Mouse (Mus musculus) adrenal gland, postnatal 25 days (tissue): ENCODE measurements around the gene Ube2q1. TPM values are rescaled to one million over a fixed set of nuclear protein-coding genes. Genes with fewer than 3 reads are reported as not detected.

Experiments used
- DNase-seq: peaks from one replicate; pipeline ENCODE4 v3.0.0; 2021; ENCODE audit warnings: mixed read lengths
- long read RNA-seq: library from polyadenylated mRNA; stranded (forward); transcript quantifications from one replicate; pipeline ENCODE4 v2.0.0, GENCODE M21; 2021
- total RNA-seq: library from RNA; stranded (reverse); gene quantifications from 2 replicates; pipeline ENCODE4 v1.2.3, GENCODE M21; 2021

Gene Ube2q1
- 60.7 and 76.1 TPM in 2 replicates for total RNA-seq
- long read RNA-seq, transcript Ube2q1-201 (13 exons, 3,077 nt): major isoform, 102 of 127 reads
- long read RNA-seq, partial matches to known transcripts: 5 of 127 reads
- long read RNA-seq, other reads (novel, unspliced or antisense): 20 of 127 reads

DNA sequence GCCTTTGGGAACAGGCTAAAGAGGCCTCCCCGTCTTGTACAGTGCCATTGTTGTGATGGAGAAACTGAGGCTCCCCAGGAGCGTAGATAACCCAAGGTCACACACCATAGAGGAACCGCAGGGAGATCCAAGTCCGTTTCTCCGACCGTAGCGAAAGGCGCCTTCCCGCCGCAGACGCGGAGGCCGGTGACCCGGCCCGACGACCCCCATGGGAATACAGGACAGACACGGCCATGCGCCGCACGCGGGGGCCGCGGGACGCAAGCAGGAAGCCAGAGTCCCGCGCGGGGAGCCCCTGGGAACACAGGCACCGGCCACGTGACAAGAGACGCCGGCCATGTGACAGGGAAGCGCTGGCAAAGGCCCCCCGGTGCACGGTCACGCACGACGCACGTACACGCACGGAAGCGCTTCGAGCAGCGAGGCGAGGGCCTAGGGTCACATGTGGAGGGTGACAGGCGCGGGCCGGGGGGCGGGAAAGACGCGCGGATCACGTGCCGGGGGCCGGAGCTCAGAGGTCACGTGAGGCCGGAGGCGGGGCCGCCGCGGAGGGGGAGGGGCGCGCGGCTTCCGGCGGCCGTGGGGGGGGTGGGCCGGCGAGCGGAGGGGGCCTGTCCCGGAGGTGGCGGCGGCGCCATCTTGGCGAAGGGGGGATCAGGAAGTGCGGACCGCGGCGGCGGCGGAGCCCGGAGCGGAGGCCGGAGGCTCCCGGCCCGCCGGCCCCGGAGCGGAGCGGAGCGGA lies at the start of gene Ube2q1:
Gene Ube2q1, plus strand, starts transcription at position 649 of the 742 bp plus-strand sequence.
- peak; percentile 97 for DNase-seq

DNA sequence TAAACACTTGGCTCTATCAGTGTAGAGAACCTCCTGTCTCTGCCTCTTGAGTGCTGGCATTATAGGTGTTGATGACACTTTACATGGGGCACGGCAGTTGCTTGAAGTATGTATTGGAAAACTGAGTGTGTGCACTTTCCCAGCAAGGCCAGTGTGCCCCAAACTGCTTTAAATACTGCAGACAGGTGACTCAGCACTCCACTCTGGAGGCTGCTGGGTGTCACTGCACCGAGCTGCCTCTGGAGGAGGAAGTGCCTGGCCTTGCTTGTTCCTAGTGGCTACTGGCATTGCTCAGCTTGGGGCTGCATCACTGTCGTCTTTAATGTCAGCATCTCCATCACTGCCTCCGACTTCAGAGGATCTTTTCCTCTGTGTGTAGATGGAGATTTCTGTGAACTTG lies 46.4 kb upstream of the Ube2q1 start:
- DNase-seq: peak; percentile 56

DNA sequence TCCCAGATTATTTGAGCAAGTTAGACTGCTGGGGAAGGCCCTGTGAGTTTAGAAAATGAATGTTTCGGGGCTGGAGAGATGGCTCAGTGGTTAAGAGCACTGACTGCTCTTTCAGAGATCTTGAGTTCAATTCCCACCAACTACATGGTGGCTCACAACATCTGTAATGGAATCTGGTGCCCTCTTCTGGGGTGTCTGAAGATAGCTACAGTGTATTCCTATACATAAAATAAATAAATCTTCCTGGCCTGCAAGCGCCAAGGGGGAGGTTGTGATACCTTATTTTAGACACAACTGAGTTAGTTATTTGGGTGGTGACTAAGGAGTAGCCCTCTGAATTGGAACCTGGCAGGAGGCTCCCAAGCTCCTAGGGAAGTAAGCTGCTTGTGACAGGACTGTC lies 44.6 kb upstream of the Ube2q1 start:
- DNase-seq: no peak

DNA sequence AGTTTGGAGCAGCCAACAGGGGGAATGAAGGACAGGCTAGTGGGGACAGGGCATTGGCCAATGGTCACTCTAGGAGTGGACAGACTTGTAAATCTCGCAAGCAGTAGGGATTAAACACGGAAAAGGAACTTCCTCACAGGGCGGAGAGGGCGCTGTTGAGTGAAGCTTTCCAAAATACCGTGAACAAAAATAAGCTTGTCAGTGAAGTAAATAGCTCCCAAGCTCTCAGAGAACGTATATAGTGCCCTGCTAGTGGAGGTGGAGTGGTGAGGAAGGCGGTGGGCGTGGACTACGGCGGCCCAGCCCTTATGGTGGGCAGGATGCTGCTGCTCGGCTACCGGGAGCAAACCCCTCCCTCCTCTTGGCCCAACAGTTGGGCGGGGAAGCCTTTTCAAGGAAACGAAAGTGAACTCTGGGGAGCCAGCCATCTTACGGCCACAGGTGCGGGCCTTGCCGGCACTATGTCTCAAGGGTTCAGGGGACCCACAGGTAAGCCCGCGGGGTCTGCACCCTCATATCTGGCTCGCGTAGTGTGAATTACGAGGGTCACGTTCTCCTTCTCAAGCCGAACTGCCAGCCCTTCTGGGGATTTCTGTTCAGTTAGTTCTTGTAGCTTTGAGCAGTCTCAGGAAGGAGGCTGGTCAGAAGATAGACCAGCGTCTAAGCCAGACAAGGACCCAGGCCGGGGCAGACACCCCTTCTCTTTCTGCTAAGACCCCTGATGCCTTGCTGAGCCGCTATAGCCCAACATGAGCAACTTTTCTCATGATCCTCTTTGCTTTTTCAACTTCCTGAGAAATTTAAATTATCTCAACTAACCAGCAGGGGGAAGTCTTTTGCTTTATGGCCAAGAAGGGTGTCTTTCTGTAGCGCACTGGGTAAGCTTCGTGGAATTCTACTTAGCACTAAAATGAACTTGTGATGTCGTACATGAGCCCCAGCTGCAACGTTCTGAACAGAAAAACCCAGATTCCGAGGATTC lies 42.8 kb upstream of the Ube2q1 start:
- DNase-seq: peak; percentile 85

DNA sequence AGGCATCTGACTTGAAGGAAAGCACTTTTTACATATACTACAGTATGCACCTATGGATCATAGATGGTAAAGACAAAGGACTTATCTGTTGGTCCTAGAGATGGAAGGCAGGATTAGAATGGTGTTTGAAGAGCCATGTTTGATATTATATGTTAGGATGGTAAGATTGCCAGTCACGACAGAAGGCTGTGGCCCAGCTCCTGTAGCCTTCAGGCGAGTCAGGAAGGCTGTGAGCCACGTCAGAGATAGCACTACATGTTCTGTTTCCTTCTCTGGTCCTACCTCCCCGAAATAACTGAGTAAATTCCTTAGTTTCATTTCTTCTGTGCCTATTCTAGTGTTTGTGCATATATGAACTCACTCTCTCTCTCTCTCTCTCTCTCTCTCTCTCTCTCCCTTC lies 41.3 kb upstream of the Ube2q1 start:
- no peak for DNase-seq

DNA sequence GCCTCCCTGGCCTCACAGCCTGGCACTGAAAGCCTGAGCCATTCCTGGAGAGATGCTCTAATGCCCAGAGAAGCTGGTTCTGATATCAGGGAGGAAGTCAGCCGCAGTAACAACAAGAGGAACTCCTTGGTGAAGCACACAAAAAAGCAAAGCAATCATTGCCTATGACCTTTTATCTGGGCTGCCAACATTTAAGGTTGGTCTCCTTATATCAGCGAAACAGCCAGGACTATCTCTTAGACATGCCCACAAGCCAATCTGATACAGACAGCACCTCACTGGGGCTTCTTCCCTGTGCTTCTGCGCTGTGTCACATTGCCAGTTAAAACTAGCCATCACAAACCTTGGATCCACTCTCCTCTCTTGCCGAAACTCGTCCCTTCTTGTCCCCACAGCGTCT lies 34.9 kb upstream of the Ube2q1 start:
- no peak for DNase-seq

DNA sequence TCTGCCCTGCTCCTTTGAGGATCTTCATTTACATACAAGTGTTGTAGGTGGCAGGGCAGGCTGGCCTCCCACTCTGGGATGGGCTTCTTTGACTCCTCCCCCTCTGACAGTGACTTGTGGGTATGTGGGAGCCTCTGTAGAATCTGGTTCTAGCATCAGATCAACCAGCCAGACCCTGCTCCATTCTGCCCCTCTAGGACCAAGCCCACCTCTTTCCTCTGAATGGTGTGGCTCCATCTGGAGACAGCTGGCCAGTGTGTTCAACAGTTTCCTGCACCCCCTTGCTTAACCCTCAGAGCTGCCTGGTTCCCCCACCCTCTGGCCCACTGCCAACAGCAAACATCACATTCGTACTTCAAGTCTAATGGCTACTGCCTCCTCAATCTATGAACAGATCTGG lies 21.1 kb upstream of the Ube2q1 start:
- no peak for DNase-seq

DNA sequence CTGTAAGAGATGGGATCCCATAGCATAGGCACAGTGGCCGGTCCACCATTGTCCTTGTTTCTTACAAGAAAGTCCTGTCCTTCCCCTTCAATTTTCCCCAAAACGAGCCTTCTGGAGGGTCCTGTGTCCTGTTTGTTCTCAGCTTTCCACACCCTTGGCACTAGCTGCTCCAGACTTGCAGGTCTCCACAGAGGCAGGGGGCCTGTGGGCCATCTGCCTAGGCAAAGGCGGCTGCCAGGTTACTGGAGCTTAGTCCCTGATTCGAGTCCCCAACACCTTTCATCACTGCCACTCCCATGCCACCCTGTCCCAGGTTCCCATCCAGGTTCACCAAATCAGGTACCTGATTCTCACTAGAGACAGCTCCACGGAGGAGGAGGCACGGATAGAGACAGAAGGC lies 18.1 kb upstream of the Ube2q1 start:
- DNase-seq: no peak

DNA sequence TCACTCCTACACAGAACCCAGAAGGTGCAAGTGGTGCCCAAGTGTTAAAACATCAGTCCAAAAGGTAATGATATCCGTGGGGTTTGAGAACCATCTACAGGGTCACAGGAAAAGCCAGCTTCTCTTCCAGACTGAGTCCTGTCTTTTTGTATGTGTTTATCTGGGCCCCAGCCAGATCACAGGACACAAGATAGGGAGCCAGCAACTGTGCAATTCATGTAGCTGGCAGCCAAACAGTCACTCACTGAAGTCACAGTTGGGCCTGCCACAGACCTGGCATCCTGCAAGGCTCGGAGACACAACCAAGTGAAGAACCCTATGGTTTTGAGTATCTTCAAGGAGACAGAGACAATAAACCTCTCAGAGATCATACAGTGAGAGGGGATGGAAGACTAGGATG lies 15.6 kb upstream of the Ube2q1 start:
- DNase-seq: no peak

DNA sequence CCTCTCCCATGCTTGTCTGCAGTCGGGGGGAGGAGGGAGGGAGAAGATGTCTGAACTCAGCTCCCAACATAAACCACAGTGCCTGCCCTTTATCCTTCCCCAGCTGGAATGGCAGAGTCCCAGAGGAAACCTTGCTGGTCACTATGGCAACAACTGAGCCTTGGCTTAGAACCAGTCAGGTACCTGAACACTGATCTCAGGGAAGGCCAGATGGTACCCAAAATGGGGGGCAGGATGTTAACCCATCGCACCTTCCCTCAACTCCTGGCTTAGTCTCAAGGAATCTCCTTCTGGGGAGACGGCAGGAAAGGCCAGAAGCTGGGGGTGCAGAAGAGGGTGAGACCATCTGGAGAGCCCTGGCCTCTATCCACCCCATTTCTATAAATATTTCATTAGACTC lies 13.6 kb upstream of the Ube2q1 start:
- DNase-seq: no peak

DNA sequence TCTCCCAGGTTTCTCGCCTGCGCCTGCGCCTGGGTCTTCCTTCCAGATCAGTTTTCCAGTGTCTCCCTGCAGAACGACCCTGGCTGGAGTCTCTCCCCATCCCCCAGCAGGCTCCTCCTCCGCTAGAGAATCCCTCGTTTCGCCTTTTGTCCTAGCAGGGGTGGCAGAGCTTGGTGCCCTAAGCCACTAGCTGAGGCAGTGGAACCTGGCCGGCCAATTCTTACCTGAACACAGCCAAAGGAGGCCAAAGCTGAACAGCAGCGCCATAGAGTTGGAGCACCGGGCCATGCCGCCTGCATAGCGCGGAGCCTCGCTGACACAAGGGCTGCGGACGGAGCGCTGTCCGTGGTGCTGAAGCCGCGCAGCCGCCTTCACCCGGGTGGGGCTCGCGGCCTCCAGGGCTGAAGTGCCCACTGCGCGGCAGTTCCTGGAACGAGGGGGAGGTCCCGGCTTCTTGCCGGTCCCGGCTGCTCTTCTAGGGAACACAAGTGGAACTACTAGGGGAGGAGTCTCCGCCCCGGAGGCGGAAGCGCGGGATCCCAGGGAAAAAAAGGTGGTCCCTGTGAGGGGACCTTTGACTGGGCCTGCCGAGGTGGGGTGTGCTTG lies 9.2 kb upstream of the Ube2q1 start, which contains the start of gene Chrnb2:
Gene Chrnb2, minus strand, starts transcription at position 514 of the 606 bp plus-strand sequence.
- DNase-seq: peak; percentile 82

DNA sequence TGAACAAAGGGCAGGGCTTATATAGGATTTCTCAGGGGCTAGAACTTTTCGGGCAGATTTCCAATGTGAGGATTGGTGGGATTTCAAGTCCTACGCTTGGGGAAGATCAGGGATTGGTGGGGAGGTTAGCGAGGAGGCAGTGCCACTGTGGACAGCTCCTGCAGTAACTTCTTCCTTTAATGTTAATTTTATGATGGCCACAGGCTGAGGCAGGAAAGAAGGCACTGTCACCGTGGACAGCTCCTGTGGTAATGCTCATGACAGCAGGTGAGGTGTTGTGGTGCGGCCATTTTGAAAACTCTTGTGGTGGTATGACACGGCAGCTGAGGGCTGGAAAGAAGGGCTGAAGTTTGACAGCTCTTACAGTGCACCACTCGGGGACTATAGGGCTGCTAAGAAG lies 3.8 kb upstream of the Ube2q1 start:
- DNase-seq: no peak

DNA sequence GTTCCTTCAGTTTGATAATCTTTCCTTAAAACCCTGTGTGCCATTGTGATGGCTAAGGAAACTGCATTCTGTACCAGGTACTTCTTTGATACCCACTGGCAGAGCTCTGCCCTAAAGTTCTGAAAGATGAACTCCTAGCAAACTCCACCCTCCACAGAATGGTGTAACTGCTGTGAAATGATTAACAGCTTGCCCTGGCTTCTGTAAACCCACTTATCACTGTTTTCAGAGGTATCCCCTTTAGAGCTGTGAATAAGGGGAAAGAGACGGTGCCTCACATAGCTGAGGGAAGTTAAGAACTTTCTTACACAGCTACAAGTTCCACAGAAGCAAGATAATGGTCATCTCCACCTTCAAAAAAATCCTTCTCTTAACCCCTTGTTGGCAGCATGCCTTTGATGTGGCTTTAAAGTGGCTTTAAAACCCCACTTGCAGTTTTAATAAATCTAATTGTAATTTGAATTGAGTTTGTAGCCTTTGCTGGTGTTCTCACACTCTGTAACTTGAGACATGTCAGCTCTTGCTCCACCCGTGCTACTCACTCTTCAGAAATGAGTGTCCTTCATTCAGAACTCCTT lies 2.9 kb upstream of the Ube2q1 start:
- no peak for DNase-seq

DNA sequence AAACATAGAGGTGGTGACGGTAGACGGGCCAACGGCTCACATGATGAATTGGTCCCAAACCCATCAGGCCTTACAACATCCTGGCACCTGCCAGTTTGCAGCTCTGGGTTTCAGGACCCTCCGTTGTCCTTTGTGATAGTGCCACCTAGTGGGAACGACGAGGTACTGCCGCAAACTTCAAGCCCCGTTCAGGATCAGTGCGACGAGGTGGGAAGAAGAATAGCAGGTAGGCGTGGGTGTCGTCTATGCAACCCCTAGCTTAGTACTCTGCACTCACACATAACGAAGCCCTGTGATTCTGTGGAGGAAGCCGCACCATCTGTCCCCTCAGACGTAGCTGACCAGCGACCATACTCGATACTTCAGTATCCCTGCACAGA lies 838 bp upstream of the Ube2q1 start:
- peak; percentile 66 for DNase-seq

DNA sequence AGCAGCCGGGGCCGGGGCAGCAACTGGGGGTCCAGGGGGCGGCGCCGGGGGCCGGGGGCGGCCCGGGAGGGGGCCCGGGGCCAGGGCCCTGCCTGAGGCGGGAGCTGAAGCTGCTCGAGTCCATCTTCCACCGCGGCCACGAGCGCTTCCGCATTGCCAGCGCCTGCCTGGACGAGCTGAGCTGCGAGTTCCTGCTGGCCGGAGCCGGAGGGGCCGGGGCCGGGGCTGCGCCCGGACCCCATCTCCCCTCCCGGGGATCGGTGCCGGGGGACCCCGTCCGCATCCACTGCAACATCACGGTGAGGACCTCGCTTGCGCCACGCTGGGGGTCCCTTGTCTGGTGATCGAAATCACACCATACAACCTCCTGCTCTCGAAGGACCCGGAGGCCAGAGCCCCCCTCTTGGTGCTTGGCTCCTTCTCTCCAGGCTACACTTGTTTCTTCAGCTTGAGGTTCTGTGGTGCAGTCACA lies 360 bp downstream of the Ube2q1 start:
- peak; percentile 47 for DNase-seq

DNA sequence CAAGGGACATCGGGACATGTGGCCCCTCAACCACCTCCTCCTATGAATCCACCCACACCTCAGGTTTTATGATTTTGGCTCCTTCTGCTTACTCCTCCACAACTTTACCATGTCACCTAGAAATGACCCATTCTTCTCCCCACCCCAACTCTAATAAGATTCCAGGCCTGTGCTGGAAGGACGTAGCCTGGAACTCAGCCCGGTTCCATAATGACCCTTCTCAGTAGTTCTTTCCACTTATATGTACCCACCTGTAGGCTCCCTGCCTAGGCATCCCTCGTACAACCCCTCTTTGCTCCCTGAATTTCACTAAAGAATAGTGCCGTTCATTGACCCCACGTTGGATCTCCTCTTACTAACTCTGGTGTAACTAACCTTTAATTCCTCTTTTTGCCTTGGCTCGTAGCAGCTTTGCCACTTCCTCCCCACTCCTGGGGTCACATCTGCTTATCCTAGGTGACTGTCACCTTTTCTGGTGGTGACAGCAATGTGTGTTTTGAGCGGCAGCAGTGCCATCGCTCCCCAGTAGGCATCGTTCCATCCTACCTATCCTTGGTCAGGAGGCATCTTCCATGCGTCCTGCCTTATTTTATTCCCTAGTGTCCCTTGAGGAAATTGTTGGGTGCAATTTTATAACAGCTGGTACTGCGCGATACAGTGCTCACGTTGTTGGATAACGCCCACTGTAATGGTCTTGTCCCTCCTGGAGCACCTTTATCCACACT lies 982 bp downstream of the Ube2q1 start:
- DNase-seq: no peak

DNA sequence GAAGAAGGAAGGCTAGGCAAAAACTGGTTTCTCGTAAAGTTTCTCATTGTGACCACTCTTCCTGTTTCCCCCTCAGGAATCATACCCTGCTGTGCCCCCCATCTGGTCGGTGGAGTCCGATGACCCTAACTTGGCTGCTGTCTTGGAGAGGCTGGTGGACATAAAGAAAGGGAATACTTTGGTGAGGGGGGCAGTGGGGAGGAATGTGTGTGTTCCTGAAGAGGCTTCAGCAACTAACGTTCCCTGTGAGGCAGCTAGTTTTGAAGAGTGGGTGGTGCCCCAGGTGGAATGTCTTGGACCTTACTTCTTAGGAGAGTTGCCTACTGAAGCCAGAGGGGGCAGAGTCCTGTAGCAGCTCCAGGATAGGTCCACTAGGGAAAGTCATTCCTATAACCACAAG lies 2.6 kb downstream of the Ube2q1 start:
- no peak for DNase-seq

DNA sequence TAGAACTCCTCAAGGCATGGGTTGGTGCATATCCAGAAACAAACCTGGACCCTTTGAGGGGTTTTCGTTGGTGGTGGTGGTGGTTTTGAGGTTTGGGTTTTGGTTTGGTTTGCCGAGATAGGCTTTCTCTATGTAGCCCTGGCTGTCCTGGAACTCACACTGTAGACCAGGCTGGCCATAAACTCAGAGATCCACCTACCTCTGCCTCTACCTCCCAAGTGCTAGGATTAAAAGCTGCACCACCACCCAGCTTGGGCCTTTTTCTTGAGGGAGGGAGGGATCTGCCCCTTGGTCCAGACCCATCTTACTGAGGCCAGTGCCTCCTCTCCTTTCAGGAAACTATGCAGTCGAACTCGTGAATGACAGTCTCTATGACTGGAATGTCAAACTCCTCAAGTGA lies 6.7 kb downstream of the Ube2q1 start:
- no peak for DNase-seq

DNA sequence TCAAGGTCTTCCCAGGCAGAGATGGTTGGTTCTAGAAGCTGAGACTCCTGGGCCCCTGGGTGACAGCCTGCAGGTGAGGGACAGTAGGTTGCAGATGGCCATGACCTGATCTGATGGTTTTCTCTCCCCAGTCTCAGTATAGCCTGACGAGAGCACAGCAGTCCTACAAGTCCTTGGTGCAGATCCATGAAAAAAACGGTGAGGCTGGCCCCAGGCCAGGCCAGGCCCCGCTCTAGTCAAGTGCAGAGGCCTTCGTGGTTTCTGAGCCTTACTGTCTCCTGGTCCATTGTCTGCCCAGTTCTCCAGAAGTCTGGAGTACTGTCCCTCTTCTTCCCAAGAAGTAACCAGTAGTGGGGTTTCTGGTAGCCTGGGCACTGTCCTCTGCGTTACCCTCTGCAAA lies 8.2 kb downstream of the Ube2q1 start:
- no peak for DNase-seq

DNA sequence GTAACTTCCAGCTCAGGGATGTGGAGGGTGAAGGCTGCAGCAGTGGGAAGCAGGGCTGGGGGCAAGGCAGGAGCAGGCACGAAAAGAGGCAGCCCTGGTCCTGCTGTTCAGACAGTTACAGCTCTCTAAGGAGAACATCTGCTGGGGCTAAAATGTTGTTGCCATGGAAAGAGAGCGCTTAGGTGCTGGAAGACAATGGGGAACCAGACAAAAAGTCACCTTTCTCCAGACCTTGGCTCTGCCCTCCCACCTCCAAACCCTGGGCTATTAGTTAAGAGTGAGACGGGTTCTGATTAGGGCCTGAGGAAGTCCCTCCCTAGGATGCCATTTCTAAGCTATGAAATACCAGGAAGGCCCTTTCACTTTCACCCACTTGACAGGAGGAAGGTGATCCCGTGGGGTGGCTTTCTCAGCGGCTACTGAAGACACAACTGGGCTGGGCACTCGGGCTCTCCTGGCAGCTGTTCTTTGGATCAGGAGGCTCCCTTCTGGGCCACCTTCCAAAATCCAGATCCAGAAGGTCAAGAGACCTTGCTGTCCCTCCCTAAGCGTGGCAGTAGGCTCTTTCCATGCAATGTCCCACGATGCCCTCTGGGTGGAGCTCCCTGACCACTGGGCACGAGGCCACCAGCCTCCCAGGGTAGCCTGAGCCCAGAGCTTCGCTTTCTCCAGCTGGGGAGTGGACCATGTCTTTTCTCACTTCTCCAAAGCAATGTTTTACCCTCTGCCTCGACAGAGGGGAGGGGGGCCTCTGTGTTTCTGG lies 11.8 kb downstream of the Ube2q1 start:
- peak; percentile 90 for DNase-seq

DNA sequence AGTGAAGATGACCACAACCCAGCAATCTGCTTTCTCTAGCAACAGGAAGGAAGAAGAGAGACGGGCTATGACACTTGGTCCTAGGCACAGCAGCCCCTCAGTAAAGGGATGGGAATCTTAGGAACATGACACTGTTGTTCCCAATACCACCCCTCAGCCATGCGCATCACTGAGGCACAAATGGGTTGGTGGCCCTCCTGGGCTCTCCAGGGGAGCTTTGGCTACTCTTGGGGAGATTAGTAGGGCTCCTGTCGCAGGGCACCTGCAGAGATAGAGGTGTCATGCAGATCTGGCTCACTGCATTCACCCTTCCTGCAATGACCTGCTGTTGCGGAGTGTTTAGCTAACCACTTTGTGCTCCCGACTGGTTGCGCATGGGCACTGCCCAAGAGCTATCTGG lies 12.9 kb downstream of the Ube2q1 start:
- DNase-seq: no peak
